Mouse (Mus musculus): ENCODE measurements around the gene Tmc3. TPM values are rescaled to one million over a fixed set of nuclear protein-coding genes. Genes with fewer than 3 reads are reported as not detected.

The Tmc3 gene
- polyA plus RNA-seq, 1 experiment from 2014 or later, result not detected

GRCm38 (mm10) chr7:83667936-83668645 is 83.4 kb downstream of the Tmc3 start:
- H3K27me3 ChIP-seq (ENCODE audit: control insufficient read depth, insufficient read depth, low read depth, low read length), result no peaks in the 10 kb centered on the region
- H3K4me1 ChIP-seq (replicated peaks; ENCODE audit: control insufficient read depth, insufficient read depth, low read length), result no peaks in the 10 kb centered on the region
- 63% methylated on average over 5 of the region's 5 CpGs for WGBS
- no peaks in the 10 kb centered on the region for H3K36me3 ChIP-seq (ENCODE audit: control insufficient read depth, insufficient read depth, low read length)
- H3K9ac ChIP-seq (ENCODE audit: low read length), result no peak overlapping the region
- H3K4me2 ChIP-seq (ENCODE audit: low read depth, low read length), result no peak overlapping the region
- H3K4me3 ChIP-seq (ENCODE audit: low read length), result no peak overlapping the region
- no peak overlapping the region for H3K27ac ChIP-seq (ENCODE audit: low read length)
- no peak for ATAC-seq (ENCODE audit: low read depth)
- no peaks in the 10 kb centered on the region for H3K9me3 ChIP-seq (ENCODE audit: control insufficient read depth, low read length)

GRCm38 (mm10) chr7:83668724-83669123 is 84.0 kb downstream of the Tmc3 start:
- no peaks in the 10 kb centered on the region for H3K36me3 ChIP-seq (ENCODE audit: control insufficient read depth, insufficient read depth, low read length)
- no peaks in the 10 kb centered on the region for H3K9me3 ChIP-seq (ENCODE audit: control insufficient read depth, low read length)
- no peak overlapping the region for H3K4me3 ChIP-seq (ENCODE audit: low read length)
- no peaks in the 10 kb centered on the region for H3K27me3 ChIP-seq (ENCODE audit: control insufficient read depth, insufficient read depth, low read depth, low read length)
- no peak overlapping the region for H3K9ac ChIP-seq (ENCODE audit: low read length)
- H3K4me2 ChIP-seq (ENCODE audit: low read depth, low read length), result no peak overlapping the region
- WGBS, result 9% methylated on average over 1 of the region's 1 CpGs
- no peak overlapping the region for H3K27ac ChIP-seq (ENCODE audit: low read length)
- H3K4me1 ChIP-seq (replicated peaks; ENCODE audit: control insufficient read depth, insufficient read depth, low read length), result no peaks in the 10 kb centered on the region
- no peak for ATAC-seq (ENCODE audit: low read depth)

GRCm38 (mm10) chr7:83671573-83671972 is 86.8 kb downstream of the Tmc3 start:
- Histone ChIP-seq H3K4me1 (replicated peaks; ENCODE audit: control insufficient read depth, insufficient read depth, low read length) (no peaks in the 10 kb centered on the region), H3K4me2 (ENCODE audit: low read depth, low read length) (no peak overlapping the region), H3K27me3 (ENCODE audit: control insufficient read depth, insufficient read depth, low read depth, low read length) (no peaks in the 10 kb centered on the region), H3K27ac (ENCODE audit: low read length) (no peak overlapping the region), H3K9ac (ENCODE audit: low read length) (no peak overlapping the region), H3K36me3 (ENCODE audit: control insufficient read depth, insufficient read depth, low read length) (no peaks in the 10 kb centered on the region), H3K4me3 (ENCODE audit: low read length) (no peak overlapping the region), H3K9me3 (ENCODE audit: control insufficient read depth, low read length) (no peaks in the 10 kb centered on the region)
- ATAC-seq (ENCODE audit: low read depth), result no peak
- 89% methylated on average over 6 of the region's 6 CpGs for WGBS

Other genes with a start within 250 kb of the Tmc3 start
- 17.2 and 19.2 TPM in 2 replicates for gene Stard5, start 47.0 kb downstream of the Tmc3 start, polyA plus RNA-seq (2015; fragmentation: Nextera tagmentation; extraction: Ambion mirVana)
- gene Il16, start 160.8 kb downstream of the Tmc3 start, polyA plus RNA-seq (2015; fragmentation: Nextera tagmentation; extraction: Ambion mirVana), result 4.5 and 7.3 TPM in 2 replicates
- 7.4 and 8.4 TPM in 2 replicates for gene Cfap161, start 210.0 kb downstream of the Tmc3 start, polyA plus RNA-seq (2015; fragmentation: Nextera tagmentation; extraction: Ambion mirVana)

Data from lung, embryonic 16.5 days (tissue).